Mouse (Mus musculus) embryo, embryonic 11 days (tissue): ENCODE results near the gene Apol9a.
A peak's percentile ranks its signal among the peaks of the same experiment; 100 is the strongest.

Experiments
- DNase-seq: peaks from one replicate; pipeline ENCODE4 v3.0.0-alpha.2; 2015

Apol9a gene

DNA sequence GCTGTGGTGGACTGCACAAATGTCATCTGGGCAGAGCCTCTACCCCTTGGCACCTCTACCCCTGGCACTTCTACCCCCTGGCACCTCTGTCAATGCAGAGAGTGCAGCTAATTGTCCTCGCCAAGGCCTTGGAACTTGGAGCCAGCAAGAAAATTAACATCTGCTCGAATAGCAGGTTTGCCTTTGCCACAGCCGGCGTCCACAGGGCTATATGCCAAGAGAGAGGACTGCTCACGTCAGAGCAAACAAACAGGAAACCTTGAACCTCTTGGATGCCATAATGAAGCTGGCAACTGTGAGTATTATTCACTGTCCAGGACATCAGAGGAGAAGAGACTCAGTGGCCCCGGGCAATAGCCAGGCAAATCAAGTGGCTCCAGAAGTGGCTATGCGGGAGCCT is 34.0 kb downstream of the Apol9a start:
- DNase-seq = no peak

DNA sequence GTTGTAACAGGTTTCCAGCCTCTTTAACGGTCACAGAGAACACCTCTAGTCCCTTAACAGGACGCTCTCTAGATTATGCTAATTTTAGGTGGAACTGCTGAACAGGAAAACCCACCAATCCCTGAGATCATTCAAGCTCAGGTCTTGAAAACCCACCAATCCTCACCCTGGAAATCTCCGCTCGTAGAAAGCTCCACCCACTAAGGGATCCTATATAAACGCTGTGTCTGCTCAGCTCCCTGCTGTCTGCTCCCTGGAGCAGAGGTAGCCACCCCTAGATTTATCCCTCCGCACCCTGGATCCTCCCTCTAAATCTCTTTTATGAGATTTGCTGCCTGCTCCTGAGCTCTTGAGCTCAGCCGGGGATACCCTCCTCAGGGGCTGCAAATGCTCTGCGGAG is 40.3 kb downstream of the Apol9a start:
- no peak for DNase-seq

DNA sequence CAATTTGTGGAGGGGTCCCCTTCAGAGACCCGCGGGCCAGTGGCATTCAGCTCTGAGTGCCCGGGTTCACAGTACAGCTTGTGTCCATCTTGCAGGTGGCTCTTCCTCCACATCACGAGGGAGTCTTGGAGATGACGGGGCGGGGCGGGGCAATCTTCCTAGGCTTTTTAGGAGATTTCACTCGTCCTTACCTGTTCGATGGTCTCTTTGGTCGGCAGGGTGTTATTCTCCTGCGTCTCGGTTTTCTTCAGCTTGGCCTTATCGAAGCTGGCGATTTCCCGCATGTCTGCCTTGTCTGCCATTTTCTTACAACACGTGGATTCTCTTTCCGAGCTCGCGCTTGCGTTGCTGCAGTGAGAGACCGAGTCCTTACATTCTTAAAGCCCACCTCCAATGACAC is 41.0 kb downstream of the Apol9a start:
- no peak for DNase-seq

DNA sequence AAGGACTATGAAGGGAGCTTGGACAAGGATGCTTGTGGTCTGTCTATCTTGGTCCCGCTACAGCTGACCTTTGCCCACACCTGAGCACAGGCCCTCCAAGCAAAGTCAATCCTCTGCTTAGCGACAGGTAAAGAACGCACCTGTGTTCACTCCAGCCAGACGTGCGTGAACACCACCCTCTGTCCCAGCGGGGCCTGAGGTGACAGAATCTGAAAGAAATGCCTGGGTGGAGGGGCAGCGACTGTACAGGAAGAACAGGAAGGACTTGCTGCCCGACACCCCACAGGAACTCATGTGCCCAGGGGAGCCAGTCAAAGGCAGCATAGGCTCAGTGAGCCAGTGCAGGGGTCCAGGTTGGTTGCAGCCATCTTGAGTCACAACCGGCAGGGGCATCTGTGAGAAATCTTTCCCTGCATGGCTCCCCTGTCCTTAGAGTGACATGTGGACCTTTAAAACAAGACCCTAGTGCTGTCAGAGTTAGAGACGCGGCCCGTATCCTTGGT is 42.1 kb downstream of the Apol9a start:
- DNase-seq = no peak

DNA sequence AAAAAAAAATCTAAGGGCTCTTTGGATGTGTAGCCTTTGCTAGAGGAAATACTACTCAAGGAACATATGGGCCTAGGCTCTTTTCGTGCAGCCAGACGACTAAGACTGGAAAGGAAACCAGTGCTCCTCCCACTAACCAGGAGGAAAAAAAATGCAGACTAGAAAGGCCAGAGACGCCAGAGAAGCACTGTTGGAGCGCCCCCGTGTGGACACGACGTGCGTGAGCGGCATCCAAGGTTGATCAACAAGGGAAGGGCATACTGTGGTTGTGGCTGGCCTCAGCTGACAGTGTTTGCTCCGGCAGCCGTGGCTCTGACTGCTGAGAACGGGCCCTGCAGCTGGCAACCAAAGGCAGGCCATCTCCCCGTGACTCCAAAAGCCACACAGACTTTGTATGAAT is 42.8 kb downstream of the Apol9a start:
- peak; percentile 94 for DNase-seq

GRCm38 (mm10) chr15:77367504-77367903 is 43.4 kb downstream of the Apol9a start:
- DNase-seq = no peak

DNA sequence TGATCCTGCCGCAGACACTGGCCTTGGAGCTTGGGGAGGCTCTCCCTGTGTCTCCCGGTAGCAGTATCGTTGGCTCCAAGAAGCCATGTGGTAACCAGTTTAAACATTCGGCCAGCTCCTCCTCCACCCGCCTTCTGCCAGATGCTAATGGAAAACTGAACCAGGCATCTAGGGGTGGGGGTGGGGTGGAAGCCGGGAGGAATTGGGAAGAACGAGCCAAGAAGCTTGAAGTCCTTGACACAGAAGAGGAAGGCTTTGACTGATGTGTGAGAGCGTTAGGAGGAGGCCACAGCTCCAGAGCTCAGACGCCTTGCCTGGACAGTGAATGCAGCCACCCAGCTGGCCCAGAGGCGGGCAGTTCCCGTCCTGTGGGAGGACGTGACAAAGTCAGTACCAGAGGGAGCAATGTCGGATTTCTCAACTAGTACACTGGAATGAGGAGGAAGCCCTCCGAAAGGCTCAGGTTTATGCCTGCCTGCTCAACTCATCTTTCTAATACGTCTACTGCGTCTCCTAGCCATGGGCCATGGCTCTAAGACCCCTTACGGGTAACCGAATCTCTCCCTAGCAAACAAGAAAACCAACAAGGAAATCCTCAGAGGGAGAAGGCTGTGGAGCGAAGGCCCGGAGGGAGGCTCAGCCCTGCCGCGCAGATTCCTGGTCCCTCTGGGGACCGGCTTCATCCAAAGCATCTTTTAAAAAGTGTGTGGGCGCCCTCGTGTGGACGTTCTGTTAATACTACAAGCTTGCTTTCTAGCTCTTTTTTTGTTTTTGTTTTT is 44.0 kb downstream of the Apol9a start:
- peak; percentile 96 for DNase-seq

DNA sequence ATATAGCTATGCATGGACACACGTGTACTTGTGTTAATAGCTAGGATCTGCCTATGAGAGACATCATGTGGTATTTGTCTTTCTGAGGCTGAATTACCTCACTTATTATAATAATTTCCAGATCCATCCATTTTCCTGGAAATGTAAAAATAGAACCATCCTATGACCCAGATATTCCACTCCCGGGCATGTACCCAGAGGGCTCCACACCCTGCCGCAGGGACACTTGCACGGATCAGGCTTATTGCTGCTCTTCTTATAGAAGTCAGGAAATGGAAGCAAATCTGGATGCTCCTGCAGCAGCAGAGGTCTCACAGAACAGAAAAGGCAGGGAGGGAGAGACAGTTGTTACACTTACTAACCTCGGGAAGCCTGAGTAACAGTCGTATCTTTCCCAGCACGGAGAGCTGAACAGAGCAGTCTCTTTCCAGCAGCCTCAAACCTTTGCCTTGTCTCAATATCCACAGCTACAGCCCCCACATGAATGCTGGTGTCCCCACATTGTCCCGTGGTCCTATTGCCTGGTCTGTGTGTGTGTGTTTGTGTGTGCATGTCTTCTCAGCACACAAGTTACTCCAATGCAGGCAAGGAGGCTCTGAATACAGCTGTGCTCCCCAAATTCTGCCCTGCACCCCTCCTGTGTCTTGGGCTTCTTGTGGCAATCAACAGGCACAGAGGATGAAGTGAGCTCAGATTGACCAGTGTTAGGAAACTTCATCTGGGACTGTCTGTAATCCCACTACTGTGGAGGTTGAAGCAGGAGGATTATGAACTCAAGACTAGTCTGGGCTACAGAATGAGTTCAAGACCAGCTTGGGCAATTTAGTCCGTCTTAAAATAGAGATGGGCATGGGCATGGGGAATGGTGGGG is 45.0 kb downstream of the Apol9a start:
- DNase-seq = no peak

- DNase-seq = no peak
These were observed 46.9 kb downstream of the Apol9a start for GRCm38 (mm10) chr15:77364026-77364425.

DNA sequence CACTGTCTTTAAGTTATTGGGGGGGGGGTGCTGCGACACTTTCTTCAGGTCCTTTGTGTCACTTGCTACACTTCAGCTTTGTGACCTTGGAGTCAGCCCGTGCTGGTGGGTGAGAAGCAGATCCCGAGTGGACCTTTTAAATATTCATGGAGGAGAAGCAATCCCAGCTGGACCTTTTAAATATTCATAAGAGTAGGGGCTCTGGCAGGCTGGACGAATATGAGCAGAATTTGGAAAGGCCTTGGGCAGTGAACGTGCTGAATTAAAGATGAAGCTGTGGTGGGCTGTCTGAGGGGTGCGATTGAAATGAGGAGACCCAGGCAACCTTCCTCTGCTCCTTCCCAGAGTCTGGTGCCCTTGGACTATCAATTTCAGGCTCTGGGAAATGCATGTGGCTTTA is 47.4 kb downstream of the Apol9a start:
- DNase-seq = no peak

- DNase-seq = no peak
These were observed 48.0 kb downstream of the Apol9a start for GRCm38 (mm10) chr15:77362952-77363351.

DNA sequence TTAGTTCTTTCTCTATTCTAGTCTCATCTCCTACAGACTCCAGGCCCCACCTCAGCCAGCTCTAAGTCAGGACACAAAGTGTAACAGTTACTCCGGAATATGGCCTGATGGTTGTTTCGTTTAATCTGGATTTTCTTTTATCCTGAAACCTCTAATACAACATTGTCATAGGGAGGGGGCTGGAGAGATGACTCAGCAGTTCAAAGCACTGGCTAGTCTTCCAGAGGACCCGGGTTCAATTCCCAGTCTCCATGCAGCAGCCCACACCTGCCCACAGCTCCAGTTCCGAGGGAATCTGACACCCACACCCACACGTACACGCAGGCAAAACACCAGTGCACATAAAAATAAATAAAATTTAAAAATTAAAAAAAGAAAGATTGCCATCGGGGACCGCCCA is 51.0 kb downstream of the Apol9a start:
- no peak for DNase-seq

GRCm38 (mm10) chr15:77359486-77359885 is 51.4 kb downstream of the Apol9a start:
- no peak for DNase-seq

GRCm38 (mm10) chr15:77359084-77359483 is 51.9 kb downstream of the Apol9a start:
- no peak for DNase-seq

GRCm38 (mm10) chr15:77358320-77359040 is 52.5 kb downstream of the Apol9a start:
- DNase-seq = peak; percentile 95

- DNase-seq = peak; percentile 54
These were observed 54.6 kb downstream of the Apol9a start for GRCm38 (mm10) chr15:77356248-77356810.

GRCm38 (mm10) chr15:77354848-77355551 is 55.9 kb downstream of the Apol9a start:
- DNase-seq = no peak

GRCm38 (mm10) chr15:77354496-77354847 is 56.5 kb downstream of the Apol9a start:
- no peak for DNase-seq
